Mouse (Mus musculus) layer of hippocampus, adult 18-20 months (tissue): ENCODE data around the gene Sorcs2. TPM values are rescaled to one million over a fixed set of nuclear protein-coding genes. Genes with fewer than 3 reads are reported as not detected.

ENCODE experiments used
- DNase-seq, 2 experiments: peaks; one replicate each; pipeline ENCODE4 v3.0.0; 2022; ENCODE audit warnings: low spot score in 2 of 2
- total RNA-seq, 2 experiments: library from RNA; stranded (reverse); gene quantifications; 2 replicates each; pipeline ENCODE4 v1.2.3; 2021

The Sorcs2 gene
- total RNA-seq, 2 experiments from 2014 or later, result 41.0 to 49.9 TPM

DNA sequence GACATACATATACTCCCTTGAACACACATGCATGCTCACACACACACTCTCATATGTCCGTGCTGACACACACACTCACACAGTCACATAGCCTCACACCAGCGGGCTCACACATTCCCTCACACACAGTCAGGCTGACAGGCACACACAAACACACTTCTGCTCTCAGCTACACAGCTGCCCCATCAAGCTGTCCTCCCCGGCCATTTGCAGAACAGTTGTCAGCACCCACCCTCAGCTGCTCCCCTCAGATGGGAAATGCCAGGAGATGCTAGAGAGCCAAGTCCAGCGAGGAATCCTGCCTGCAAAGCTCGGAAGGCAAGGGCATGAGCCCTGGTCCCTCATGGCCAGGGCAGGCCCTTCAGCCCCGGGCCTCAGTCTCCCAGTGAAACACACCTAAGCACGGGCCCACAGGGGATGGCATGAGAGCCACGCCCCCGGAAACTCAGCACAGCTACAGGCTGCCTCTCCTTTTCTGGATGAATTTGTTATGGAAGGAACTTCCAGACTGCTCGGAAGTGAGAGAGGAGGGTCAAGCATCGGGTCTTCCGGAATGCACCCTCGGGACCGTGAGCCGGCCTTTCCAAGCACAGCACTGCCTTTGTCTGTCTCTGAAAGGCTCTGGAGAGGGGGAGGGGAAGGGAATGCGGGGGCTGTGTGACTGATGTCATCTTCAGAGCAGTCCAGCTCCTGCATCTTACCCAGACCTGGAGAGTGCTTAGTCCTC is 84.4 kb downstream of the Sorcs2 start:
- DNase-seq, result peak; percentile 57 to 79

GRCm38 (mm10) chr5:36312926-36313325 is 85.0 kb downstream of the Sorcs2 start:
- no peak for DNase-seq

GRCm38 (mm10) chr5:36304299-36304980 is 93.5 kb downstream of the Sorcs2 start:
- peak; percentile 55 to 74 for DNase-seq

DNA sequence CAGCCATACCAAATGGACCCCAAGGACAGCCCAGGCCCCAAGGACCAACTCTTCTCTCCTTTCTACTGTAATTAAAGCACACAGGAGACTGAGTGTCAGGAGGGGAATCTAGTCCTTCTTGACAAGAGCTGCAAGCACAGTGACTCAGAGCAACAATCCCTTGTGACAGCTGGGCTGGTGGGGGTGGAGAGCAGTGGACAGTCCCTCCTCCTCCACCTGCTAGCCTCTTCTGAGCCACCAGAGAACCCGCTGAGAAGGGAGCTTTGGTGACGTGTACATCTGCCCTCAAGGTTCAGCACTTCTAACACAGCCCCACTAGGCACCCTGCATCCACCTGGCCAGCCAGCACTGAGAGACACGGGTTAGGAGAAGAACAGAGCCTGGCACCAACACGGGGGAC is 96.8 kb downstream of the Sorcs2 start:
- no peak for DNase-seq

- no peak for DNase-seq
These were observed 99.9 kb downstream of the Sorcs2 start for GRCm38 (mm10) chr5:36298049-36298448.

DNA sequence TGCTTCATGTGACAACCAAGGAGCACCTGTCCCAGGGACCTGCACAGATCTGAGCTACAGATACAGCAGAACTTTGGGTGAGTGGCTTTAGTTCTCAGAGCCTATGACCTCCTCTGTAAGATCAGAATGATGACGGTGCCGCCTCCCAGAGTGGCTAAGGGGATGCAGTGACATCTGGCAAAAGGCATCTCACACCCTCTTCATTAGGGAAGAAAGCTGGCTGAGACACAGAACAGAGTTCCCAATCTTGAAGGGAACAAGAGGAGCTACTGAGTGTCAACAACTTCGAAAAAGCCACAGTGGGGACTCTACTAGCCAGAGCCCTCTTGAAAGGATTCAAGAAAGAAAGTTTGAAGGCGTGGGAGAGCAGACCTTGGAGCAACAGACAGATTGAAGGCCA is 100.7 kb downstream of the Sorcs2 start:
- DNase-seq, result no peak

DNA sequence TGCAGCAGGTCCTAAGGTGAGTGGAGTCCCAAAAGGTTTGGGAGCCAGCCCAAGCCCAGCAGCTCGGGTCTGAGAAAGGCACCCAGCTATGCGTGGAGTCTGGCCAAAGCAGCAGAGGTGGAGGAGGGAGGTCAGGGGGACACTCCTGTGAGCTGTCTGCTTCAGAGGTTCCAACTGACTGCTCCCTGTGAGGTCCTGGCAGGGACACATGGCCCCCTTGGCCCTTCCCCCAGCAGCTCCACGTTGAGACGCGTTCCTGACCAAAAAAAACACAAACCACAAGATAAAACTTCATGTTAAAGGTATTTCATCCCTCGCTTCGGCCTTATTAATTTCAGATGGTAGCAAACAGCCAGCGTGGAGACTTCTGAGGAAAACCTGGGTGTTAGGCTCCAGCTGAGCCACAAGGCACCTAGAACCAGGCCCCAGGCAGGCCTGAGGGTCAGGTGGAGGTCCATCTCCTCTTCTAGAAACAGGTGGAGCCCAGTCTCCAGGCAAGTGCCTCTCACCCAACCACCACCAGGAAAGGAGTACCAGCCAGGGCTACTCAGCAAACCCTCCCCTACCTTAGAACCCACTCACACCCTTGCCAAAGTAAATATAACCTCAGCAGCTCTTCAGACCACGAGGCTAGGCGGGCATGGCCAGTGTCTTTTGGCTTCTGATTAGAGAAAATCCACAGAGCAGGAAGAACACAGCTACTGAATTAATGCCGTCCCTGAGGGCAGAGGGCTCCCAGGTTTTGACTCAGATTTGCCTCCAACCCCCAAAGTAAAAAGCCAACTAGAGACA is 104.6 kb downstream of the Sorcs2 start:
- no peak for DNase-seq

DNA sequence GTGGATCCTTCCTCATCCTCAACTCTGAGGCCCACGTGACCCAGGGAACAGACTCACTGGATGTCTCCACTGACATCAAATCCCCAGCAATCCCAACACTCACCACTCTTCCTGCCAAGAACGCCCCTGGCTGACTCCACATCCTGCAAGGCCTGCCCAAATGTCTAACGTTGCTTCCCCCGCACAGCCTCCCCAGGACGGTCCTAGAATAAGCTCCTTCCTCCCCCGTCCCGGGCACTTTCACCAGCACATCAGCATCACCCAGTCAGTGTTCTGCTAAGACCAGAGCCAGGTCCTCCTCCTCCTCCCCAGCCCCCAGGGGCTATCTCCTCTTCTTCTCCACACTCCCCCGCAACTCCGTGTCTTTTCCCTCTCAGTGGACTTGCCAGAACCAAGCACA is 105.6 kb downstream of the Sorcs2 start:
- DNase-seq, result no peak

DNA sequence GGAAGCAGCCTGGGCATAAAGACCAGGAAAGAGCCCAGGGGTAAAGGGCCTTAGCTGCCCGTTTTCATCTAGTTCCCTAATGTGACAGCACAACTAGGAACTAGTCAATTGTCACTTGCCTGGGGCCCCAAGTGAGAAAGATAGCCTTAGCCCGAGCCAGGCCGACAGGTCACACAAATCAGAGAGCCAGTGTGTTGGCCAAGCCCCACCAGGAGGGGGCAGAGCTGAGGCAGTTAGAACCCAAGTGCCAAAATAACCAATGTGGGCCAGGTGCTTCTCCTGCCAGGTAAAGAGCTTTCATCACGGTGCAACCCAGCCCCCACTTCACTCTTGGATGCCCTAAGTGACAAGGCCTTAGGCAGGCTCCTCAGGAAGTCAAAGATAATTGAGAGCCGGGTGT is 106.7 kb downstream of the Sorcs2 start:
- peak in 1 of 2 experiments; percentile 24 for DNase-seq

- DNase-seq, result no peak
These were observed 112.5 kb downstream of the Sorcs2 start for GRCm38 (mm10) chr5:36285405-36285804.

- DNase-seq, result no peak
These were observed 118.0 kb downstream of the Sorcs2 start for GRCm38 (mm10) chr5:36279896-36280295.

DNA sequence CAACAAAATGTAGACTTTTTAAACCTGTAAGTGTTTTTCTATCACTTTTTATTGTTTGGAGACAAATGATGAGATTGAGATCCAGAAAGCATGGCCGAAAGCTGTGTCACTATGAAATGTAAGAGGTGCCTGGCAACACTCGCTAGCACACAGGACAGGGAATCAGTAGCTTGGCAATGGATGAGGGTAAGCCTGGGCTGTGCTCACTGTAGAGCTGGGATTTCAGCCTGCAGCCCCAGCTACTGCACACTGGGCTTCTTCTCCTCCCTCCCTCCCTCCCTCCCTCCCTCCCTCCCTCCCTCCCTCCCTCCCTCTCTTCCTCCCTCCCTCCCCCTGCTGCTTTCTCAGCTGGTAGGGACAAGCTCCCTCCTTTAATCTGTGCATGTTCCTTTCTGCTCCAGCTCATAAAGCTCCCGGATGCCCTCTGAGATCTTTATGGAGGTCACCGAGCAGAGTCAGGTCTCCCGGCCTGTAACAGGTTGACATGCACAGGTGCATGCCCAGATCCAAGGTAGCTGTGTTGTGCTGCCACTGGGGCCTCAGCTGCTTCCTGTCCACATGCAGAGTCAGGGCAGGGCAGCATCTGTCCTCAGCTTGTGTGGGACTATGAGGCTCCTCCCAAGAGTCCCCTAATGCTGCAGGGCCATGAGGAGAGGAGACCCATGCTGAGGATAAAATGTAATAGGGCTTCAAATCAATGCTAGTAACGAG is 123.1 kb downstream of the Sorcs2 start:
- DNase-seq, result no peak

GRCm38 (mm10) chr5:36267194-36267769 is 130.7 kb downstream of the Sorcs2 start:
- DNase-seq, result no peak

GRCm38 (mm10) chr5:36260862-36261261 is 137.1 kb downstream of the Sorcs2 start:
- DNase-seq, result peak in 1 of 2 experiments; percentile 70

DNA sequence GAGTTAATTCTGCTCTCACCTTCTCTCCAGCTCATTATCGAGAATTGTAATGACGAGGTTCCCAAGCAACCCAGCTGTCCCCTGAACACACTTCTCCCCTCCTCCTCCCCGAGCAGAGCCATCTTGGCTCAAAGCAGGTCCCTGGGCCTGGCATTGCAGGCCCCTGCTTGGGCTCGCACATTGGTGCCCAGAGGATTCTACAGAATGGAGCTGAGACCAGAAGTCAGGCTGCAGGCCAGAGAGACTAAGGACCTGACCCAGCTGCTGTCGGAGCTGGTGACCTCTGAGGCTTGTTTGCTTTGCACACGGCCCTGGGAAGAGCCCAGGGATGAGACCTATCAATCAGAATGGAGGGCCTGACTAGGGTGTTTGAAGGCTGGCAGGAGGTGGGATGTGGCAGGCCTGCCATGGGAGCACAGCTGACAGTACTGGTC is 138.2 kb downstream of the Sorcs2 start:
- peak in 1 of 2 experiments; percentile 48 for DNase-seq

- DNase-seq, result peak; percentile 32 to 69
These were observed 139.4 kb downstream of the Sorcs2 start for GRCm38 (mm10) chr5:36258387-36259181.

GRCm38 (mm10) chr5:36257008-36257407 is 140.9 kb downstream of the Sorcs2 start:
- DNase-seq, result no peak

DNA sequence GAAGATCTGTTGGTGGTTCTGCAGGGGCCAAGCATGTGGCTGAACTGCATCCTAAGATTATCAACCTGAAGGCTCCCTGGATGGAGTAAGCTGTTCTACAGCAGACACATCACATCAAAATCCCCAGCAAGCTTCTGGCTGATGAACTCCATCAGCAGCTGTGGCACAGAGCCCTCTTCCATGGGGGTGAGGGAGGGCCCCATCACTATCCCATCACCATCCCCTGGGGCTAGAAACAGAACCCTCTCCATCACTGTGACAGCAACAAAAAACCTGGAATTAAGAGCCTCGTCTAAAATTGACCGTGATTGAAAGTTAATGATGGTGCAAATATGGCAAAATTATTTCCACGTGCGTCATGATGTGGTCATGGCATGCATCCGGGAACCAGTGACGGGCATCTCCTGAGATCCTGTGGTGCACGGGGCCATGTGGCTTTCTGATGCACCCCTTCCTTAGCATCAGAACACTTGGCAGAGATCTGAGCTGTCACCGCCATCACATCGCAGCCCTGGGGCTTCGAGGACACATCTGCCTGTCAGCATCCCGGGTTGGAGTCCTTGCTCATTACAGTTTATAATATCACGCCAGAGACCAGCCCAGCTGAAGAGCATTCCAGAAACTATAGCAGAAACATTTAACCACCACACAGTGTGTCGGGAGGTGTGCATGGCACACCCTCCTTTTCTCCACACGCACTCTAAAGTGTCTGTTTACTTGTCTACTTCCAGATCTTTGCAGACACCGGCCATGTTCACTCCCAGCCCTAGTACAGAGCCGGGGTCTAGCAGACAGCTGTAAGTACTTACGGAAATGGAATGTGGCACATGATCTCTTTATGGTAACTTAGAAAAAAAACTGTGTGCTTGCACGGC is 143.1 kb downstream of the Sorcs2 start:
- no peak for DNase-seq
